Mouse (Mus musculus): ENCODE data around the gene Hspa8. TPM values are rescaled to one million over a fixed set of nuclear protein-coding genes. Genes with fewer than 3 reads are reported as not detected.

Gene Hspa8
- 956 and 1,427 TPM in 2 replicates for polyA plus RNA-seq (2015; fragmentation: Nextera tagmentation; extraction: Ambion mirVana)

DNA sequence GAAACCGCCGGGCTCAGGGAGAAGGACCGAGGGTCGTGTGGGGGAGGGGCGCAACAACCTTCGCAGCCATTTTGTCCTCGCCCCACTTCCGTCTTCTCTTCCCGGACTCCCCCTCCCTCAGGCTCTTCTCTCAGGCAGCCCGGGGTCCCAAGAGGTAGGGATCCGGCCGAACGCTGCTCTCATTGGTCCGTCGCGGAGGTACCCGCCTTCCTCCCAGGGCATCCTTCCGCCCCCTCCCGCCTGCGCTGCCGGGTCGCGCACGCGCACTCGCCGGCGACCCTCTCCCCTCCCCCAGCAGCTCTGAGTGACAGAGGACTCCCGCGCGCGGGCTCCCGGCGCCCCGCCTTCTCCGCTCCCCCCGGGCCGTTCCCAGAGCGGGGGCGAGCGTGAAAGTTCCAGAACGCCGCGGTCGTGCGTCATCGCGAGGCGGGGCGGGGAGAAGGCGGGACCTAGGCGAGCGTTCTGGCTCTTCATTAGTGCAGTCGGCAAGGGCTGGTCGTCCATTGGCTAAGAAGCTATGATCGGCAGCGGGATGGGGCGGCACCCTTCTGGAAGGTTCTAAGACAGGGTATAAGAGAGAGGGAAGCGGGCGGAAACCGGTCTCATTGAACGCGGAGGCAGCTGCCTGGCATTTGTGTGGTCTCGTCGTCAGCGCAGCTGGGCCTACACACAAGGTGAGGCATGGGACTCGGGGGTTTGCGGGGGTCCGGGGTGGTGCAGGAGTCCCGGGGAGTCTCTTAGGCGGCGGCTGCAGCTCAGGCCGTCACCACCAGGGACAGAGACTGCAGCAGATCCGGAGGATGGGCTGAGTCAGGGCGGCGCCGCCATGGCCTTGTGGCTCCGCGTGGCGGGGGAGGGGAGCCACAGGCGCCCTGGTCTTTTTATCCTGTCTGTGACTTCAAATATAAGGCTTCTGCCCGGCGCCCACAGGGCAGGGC, at the start of gene Hspa8:
Hspa8 (plus strand) TSS at position 310 of the 938 bp plus-strand sequence.
- H3K27me3 ChIP-seq (replicated peaks; ENCODE audit: insufficient read depth, low read length) = no peaks in the 10 kb centered on the region
- peak within 1 kb of the TSS; percentile 81 for H3K4me2 ChIP-seq (replicated peaks; ENCODE audit: low read depth, low read length)
- TF ChIP-seq CTCF (IDR thresholded peaks at IDR 0.05) (peak; percentile 57), EP300 (IDR thresholded peaks at IDR 0.05) (peak; percentile 51; the same call in 1 of the 2 replicates)
- WGBS = under 1% methylated on average over 62 of the region's 83 CpGs
- peaks cover 8% of the 10 kb centered on the region; the same call in 1 of the 2 replicates for H3K4me1 ChIP-seq (ENCODE audit: insufficient read depth, low read depth, low read length)
- peak within 1 kb of the TSS; percentile 87 for H3K9ac ChIP-seq (replicated peaks; ENCODE audit: low read depth)
- DNase-seq (ENCODE audit: low spot score) = peak; percentile 100
- ATAC-seq = peak; percentile 95
- no peaks in the 10 kb centered on the region for H3K9me3 ChIP-seq (ENCODE audit: low read length)
- peak within 1 kb of the TSS; percentile 99 for H3K27ac ChIP-seq (ENCODE audit: low read length)
- 0 out of 2 replicates have a peak, but pooled peaks cover 9% of the 10 kb centered on the region for H3K36me3 ChIP-seq (ENCODE audit: insufficient read depth, low read length)
- H3K4me3 ChIP-seq (ENCODE audit: low read depth, low read length) = peak within 1 kb of the TSS; percentile 96

DNA sequence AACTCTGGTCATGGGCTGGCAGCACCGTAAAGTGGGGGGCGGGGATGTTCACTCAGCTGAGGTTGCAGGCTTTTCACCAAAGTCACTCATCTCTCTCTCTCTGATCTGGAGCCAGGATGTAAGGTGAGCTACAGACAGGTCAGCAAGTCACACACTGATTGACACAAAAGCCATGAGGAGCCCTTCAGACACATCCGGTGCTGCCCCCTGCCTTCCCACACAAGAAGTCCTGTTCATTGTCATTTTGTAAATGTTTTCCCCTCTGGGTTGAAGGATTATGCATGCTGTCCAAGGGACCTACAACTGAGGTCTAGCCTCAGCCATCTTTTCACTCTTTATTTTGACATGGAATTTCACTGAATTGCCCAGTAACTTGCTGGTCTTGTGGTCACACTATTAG, 49.0 kb upstream of the Hspa8 start:
- H3K36me3 ChIP-seq (ENCODE audit: insufficient read depth, low read length) = no peaks in the 10 kb centered on the region
- peaks cover 3% of the 10 kb centered on the region; the same call in 1 of the 2 replicates for H3K4me1 ChIP-seq (ENCODE audit: insufficient read depth, low read depth, low read length)
- H3K9ac ChIP-seq (replicated peaks; ENCODE audit: low read depth) = no peak overlapping the region
- no peak overlapping the region for H3K4me2 ChIP-seq (replicated peaks; ENCODE audit: low read depth, low read length)
- no peaks in the 10 kb centered on the region for H3K27me3 ChIP-seq (replicated peaks; ENCODE audit: insufficient read depth, low read length)
- no peak overlapping the region for H3K4me3 ChIP-seq (ENCODE audit: low read depth, low read length)
- DNase-seq (ENCODE audit: low spot score) (no peak), ATAC-seq (no peak)
- H3K27ac ChIP-seq (ENCODE audit: low read length) = no peak overlapping the region
- H3K9me3 ChIP-seq (ENCODE audit: low read length) = no peaks in the 10 kb centered on the region
- WGBS = 60% methylated on average over 3 of the region's 3 CpGs
- TF ChIP-seq CTCF (IDR thresholded peaks at IDR 0.05) (peak; percentile 41), EP300 (IDR thresholded peaks at IDR 0.05) (no peak)

DNA sequence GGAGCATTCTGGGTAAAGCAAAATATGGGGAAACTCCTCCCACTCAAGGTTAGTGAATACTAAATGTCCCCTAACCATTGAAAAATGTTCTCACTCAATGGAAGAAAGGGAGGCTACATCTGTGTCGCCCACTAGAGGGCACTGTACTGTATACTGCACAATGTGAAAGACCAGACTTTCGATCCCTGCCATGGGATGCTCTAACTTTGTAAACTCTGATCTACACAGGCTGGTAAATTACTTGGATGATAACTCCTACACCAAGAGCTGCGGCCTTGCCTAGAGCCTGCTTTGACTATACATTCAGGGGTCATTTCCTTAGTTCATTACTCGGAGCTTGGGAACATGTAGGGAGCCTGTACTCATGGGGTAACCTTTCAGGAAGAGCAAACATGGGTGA, 44.4 kb upstream of the Hspa8 start:
- TF ChIP-seq CTCF (IDR thresholded peaks at IDR 0.05) (peak; percentile 93), EP300 (IDR thresholded peaks at IDR 0.05) (no peak)
- H3K4me2 ChIP-seq (replicated peaks; ENCODE audit: low read depth, low read length) = peak overlapping the region; percentile 44
- no peak overlapping the region for H3K9ac ChIP-seq (replicated peaks; ENCODE audit: low read depth)
- peaks cover 11% of the 10 kb centered on the region; the same call in 1 of the 2 replicates for H3K4me1 ChIP-seq (ENCODE audit: insufficient read depth, low read depth, low read length)
- no peaks in the 10 kb centered on the region for H3K36me3 ChIP-seq (ENCODE audit: insufficient read depth, low read length)
- H3K27ac ChIP-seq (ENCODE audit: low read length) = no peak overlapping the region
- peak overlapping the region; percentile 8; the same call in 1 of the 2 replicates for H3K4me3 ChIP-seq (ENCODE audit: low read depth, low read length)
- 19% methylated on average over 4 of the region's 4 CpGs for WGBS
- ATAC-seq (peak; percentile 32), DNase-seq (ENCODE audit: low spot score) (peak; percentile 85)
- no peaks in the 10 kb centered on the region for H3K9me3 ChIP-seq (ENCODE audit: low read length)
- H3K27me3 ChIP-seq (replicated peaks; ENCODE audit: insufficient read depth, low read length) = no peaks in the 10 kb centered on the region

DNA sequence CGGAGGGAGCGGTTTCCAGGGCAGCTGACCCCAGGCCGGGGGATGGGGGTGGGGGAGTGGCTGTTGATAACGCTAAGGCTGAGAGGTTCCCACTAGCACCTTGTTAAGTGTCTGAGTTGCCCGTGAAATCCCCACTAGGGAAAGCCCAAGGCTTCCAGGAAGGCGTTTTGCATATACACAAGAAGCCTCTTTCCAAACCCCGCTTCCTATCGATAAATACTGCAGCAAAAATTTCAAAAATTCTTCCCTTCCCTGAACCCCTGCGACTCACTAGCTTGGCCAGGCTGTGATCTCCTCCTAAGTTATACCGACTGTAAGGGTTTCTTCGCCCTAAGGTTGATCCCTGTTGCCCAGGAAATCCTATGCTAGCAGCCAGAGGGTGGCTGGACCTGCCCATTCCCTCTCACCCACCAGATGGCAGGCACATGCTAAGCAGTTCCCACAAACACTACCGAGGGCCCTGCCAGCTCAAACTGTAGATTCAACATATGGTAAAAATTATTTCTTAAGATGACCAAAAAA, 43.6 kb upstream of the Hspa8 start:
- Histone ChIP-seq H3K27me3 (replicated peaks; ENCODE audit: insufficient read depth, low read length) (no peaks in the 10 kb centered on the region), H3K9ac (replicated peaks; ENCODE audit: low read depth) (no peak overlapping the region), H3K36me3 (ENCODE audit: insufficient read depth, low read length) (no peaks in the 10 kb centered on the region), H3K4me2 (replicated peaks; ENCODE audit: low read depth, low read length) (peak overlapping the region; percentile 44), H3K9me3 (ENCODE audit: low read length) (no peaks in the 10 kb centered on the region), H3K27ac (ENCODE audit: low read length) (no peak overlapping the region), H3K4me3 (ENCODE audit: low read depth, low read length) (0 out of 2 replicates have a peak overlapping the region, but pooled peaks have one; percentile 15), H3K4me1 (ENCODE audit: insufficient read depth, low read depth, low read length) (peaks cover 11% of the 10 kb centered on the region; the same call in 1 of the 2 replicates)
- 11% methylated on average over 12 of the region's 12 CpGs for WGBS
- ATAC-seq = peak; percentile 82
- peak; percentile 78 for DNase-seq (ENCODE audit: low spot score)
- TF ChIP-seq EP300 (IDR thresholded peaks at IDR 0.05) (no peak), CTCF (IDR thresholded peaks at IDR 0.05) (peak; percentile 73)

DNA sequence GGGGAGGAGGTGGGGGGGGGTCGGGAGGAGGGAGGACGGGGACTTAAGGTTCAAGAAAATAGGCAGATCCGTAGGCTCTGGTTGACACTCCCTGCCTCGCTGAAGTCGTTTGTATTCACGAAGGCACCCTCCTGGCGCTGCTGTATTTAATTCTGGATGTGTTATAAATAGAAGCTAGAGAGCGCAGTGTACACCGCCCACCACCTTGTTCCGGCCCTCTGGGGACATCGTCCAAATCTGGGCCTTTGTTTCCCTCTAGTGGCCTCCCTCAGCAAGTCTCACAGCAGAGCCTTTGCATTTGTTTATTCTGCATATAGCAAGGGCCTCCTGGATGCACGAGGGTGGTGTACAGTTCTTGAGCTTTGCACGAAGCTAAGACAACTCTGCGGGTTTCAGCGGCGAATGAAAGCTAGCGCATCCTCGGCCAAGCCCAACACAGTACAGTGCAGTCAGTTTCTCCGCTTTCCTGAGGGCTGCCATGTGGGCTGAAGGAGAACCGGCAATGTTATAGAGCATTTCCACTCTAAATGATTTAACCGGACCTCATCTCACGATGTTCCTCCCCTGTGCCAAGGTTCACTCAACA, 43.0 kb upstream of the Hspa8 start:
- 7% methylated on average over 22 of the region's 22 CpGs for WGBS
- ATAC-seq (peak; percentile 93), DNase-seq (ENCODE audit: low spot score) (peak; percentile 89)
- no peaks in the 10 kb centered on the region for H3K27me3 ChIP-seq (replicated peaks; ENCODE audit: insufficient read depth, low read length)
- H3K9ac ChIP-seq (replicated peaks; ENCODE audit: low read depth) = no peak overlapping the region
- peak overlapping the region; percentile 44 for H3K4me2 ChIP-seq (replicated peaks; ENCODE audit: low read depth, low read length)
- H3K27ac ChIP-seq (ENCODE audit: low read length) = no peak overlapping the region
- peak; percentile 86 for TF ChIP-seq CTCF (IDR thresholded peaks at IDR 0.05)
- TF ChIP-seq EP300 (IDR thresholded peaks at IDR 0.05) = no peak
- peak overlapping the region; percentile 15; the same call in 1 of the 2 replicates for H3K4me3 ChIP-seq (ENCODE audit: low read depth, low read length)
- peaks cover 11% of the 10 kb centered on the region; the same call in 1 of the 2 replicates for H3K4me1 ChIP-seq (ENCODE audit: insufficient read depth, low read depth, low read length)
- H3K36me3 ChIP-seq (ENCODE audit: insufficient read depth, low read length) = no peaks in the 10 kb centered on the region
- no peaks in the 10 kb centered on the region for H3K9me3 ChIP-seq (ENCODE audit: low read length)

DNA sequence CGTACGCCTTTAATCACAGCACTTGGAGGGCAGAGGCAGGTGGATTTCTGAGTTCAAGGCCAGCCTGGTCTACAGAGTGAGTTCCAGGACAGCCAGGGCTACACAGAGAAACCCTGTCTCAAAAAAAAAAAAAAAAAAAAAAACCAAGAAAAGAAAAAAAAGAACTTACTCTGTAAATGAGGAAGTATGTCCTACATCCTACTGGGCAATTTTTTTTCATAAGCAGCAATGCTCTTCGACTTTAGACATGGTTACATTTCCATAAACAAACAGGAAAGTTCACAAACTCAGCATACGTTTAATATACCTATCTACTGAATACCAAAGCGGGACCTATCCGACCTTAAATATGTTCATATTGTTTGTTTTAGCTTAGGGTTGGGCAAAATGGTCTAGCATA, 38.4 kb upstream of the Hspa8 start:
- Histone ChIP-seq H3K27me3 (replicated peaks; ENCODE audit: insufficient read depth, low read length) (no peaks in the 10 kb centered on the region), H3K9ac (replicated peaks; ENCODE audit: low read depth) (no peak overlapping the region), H3K4me1 (ENCODE audit: insufficient read depth, low read depth, low read length) (peaks cover 2% of the 10 kb centered on the region; the same call in 1 of the 2 replicates), H3K4me3 (ENCODE audit: low read depth, low read length) (no peak overlapping the region), H3K27ac (ENCODE audit: low read length) (no peak overlapping the region), H3K4me2 (replicated peaks; ENCODE audit: low read depth, low read length) (no peak overlapping the region), H3K9me3 (ENCODE audit: low read length) (no peaks in the 10 kb centered on the region), H3K36me3 (ENCODE audit: insufficient read depth, low read length) (no peaks in the 10 kb centered on the region)
- WGBS = 74% methylated on average over 6 of the region's 6 CpGs
- DNase-seq (ENCODE audit: low spot score) (no peak), ATAC-seq (no peak)
- TF ChIP-seq EP300 (IDR thresholded peaks at IDR 0.05) (no peak), CTCF (IDR thresholded peaks at IDR 0.05) (no peak)
